Mouse (Mus musculus) kidney, embryonic 16.5 days (tissue): ENCODE measurements around the gene Cyp3a16. TPM values are rescaled to one million over a fixed set of nuclear protein-coding genes. Genes with fewer than 3 reads are reported as not detected.

Experiments used
- polyA plus RNA-seq: library from polyadenylated mRNA; unstranded; fragments of >200 nt; fragmentation: Nextera tagmentation; extraction: Ambion mirVana; gene quantifications from 2 replicates; pipeline ENCODE4 v1.2.1, GENCODE M21; 2015

The Cyp3a16 gene
- polyA plus RNA-seq, 1 experiment from 2014 or later, result not detected

Other genes with a start within 250 kb of the Cyp3a16 start
- 35.3 and 36.0 TPM in 2 replicates for gene Zfp655, start 238.0 kb downstream of the Cyp3a16 start, polyA plus RNA-seq
- gene Zscan25, start 189.2 kb downstream of the Cyp3a16 start, polyA plus RNA-seq, result 0.56 and 0.60 TPM in 2 replicates
- gene Cyp3a57, start 124.4 kb downstream of the Cyp3a16 start, polyA plus RNA-seq, result not detected in 2 replicates
- gene Cyp3a41b, start 115.0 kb upstream of the Cyp3a16 start, polyA plus RNA-seq, result not detected in 2 replicates